Mouse (Mus musculus) midbrain, embryonic 14.5 days (tissue): ENCODE measurements around the gene Olfr432. TPM values are rescaled to one million over a fixed set of nuclear protein-coding genes. Genes with fewer than 3 reads are reported as not detected.

Experiments used
- ATAC-seq: fragments of 200-750 bp; cut with Nextera tagmentation; 2 replicates; pipeline ENCODE4 v1.8.0; 2017; ENCODE audit warnings: moderate number of reproducible peaks, moderate library complexity; ENCODE audit not compliant: low FRiP score, low TSS enrichment
- DNase-seq: peaks from one replicate; pipeline ENCODE4 v3.0.0-alpha.2; 2015
- H3K27ac ChIP-seq: fragments of 300-500 bp; sonication (generic); replicated peaks from 2 replicates; pipeline ENCODE4 v1.5.1; 2014; ENCODE audit warnings: mild to moderate bottlenecking, low read depth, low read length, moderate library complexity
- H3K27me3 ChIP-seq: fragments of 300-500 bp; sonication (generic); 2 replicates; pipeline ENCODE4 v1.6.1; 2014; ENCODE audit warnings: low read length, control low read depth, mixed read lengths; ENCODE audit not compliant: control insufficient read depth, insufficient read depth
- H3K36me3 ChIP-seq: fragments of 300-500 bp; sonication (generic); 2 replicates; pipeline ENCODE4 v1.6.1; 2014; ENCODE audit warnings: low read length, control low read depth; ENCODE audit not compliant: control insufficient read depth, insufficient read depth
- H3K4me1 ChIP-seq: fragments of 300-500 bp; sonication (generic); 2 replicates; pipeline ENCODE4 v1.6.1; 2014; ENCODE audit warnings: mild to moderate bottlenecking, antibody characterized with exemption, low read length, control low read depth; ENCODE audit not compliant: control insufficient read depth, insufficient read depth
- H3K4me2 ChIP-seq: fragments of 300-500 bp; sonication (generic); 2 replicates; pipeline ENCODE4 v1.6.1; 2014; ENCODE audit warnings: mild to moderate bottlenecking, low read length, moderate library complexity
- H3K4me3 ChIP-seq: fragments of 300-500 bp; sonication (generic); replicated peaks from 2 replicates; pipeline ENCODE4 v1.5.1; 2014; ENCODE audit warnings: low read depth, low read length
- H3K9ac ChIP-seq: fragments of 300-500 bp; sonication (generic); replicated peaks from 2 replicates; pipeline ENCODE4 v1.6.1; 2014; ENCODE audit warnings: mild to moderate bottlenecking, low read length, moderate library complexity
- H3K9me3 ChIP-seq: fragments of 300-500 bp; sonication (generic); 2 replicates; pipeline ENCODE4 v1.6.1; 2016; ENCODE audit warnings: low read length, control low read depth, mixed read lengths; ENCODE audit not compliant: control insufficient read depth
- WGBS: fragments of 180-500 bp; shearing (Covaris S2); extraction: QIAGEN DNeasy Blood & Tissue Kit; methylation state at CpG from one replicate; pipeline ENCODE4 v1.1.7; 2014; 5-methylcytosine and 5-hydroxymethylcytosine counted together
- polyA plus RNA-seq: library from polyadenylated mRNA; unstranded; fragments of >200 nt; fragmentation: Nextera tagmentation; extraction: Ambion mirVana; gene quantifications from 2 replicates; pipeline ENCODE4 v1.2.1, GENCODE M21; 2014

Olfr432 gene
- polyA plus RNA-seq, 1 experiment from 2014 or later: not detected

DNA sequence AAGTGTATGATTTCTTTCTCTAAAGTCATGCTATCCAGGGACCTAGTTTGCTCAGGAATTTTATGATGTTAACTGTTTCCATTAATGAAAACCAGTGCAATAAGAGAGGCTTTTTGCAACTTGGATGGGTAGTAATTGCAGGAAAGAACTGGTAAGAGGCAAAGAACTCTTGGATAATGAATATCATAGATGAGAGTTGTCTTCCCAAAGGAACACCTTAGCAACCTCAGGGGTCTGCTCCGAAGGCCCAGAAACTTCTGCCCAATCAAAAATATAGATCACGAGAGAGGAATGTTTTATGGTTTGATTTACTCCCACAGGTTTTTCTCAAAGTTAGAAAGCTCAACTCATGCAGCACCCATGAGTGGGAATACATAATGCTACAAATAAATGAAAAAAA is 35.0 kb downstream of the Olfr432 start, which contains the start of gene Olfr429:
Gene Olfr429 (plus strand): TSS at position 301 of the 400 bp plus-strand sequence.
- no peak for ATAC-seq
- no peaks in the 10 kb centered on the region for H3K4me1 ChIP-seq
- DNase-seq: no peak
- no peak within 1 kb of the TSS for H3K9ac ChIP-seq
- H3K4me3 ChIP-seq: no peak within 1 kb of the TSS
- H3K4me2 ChIP-seq: no peak within 1 kb of the TSS
- H3K36me3 ChIP-seq: no peaks in the 10 kb centered on the region
- H3K27ac ChIP-seq: no peak within 1 kb of the TSS
- no peaks in the 10 kb centered on the region for H3K9me3 ChIP-seq
- 91% methylated on average over 2 of the region's 2 CpGs for WGBS
- H3K27me3 ChIP-seq: no peaks in the 10 kb centered on the region

GRCm38 (mm10) chr1:174096591-174096990 is 47.6 kb downstream of the Olfr432 start, which contains the start of gene Olfr427:
Gene Olfr427 (plus strand): TSS chr1:174096891.
- no peaks in the 10 kb centered on the region for H3K36me3 ChIP-seq
- ATAC-seq (no peak), DNase-seq (no peak)
- H3K27me3 ChIP-seq: no peaks in the 10 kb centered on the region
- no peak within 1 kb of the TSS for H3K4me2 ChIP-seq
- H3K9me3 ChIP-seq: no peaks in the 10 kb centered on the region
- H3K27ac ChIP-seq: no peak within 1 kb of the TSS
- H3K4me3 ChIP-seq: no peak within 1 kb of the TSS
- no peaks in the 10 kb centered on the region for H3K4me1 ChIP-seq
- WGBS: 89% methylated on average over 1 of the region's 1 CpGs
- no peak within 1 kb of the TSS for H3K9ac ChIP-seq

DNA sequence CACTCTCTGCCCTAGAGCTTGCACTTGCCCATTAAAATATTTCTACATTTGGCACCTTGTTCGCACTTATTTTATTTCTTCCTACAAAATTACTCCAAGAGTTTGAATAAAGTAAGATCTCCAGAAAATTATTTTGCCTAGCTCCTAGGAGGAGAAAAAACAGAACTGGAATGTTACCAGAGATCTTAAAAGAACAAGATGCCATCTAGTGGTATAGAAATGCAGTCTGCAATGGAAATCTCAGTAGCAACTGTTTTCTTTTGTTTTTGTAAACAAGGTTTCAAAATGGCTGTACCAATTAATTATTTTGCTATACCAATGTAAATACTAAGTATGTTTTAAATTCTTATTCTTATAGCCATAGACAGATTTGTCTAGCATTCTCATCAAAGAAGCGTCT is 54.7 kb downstream of the Olfr432 start:
- peak; percentile 61 for DNase-seq
- Histone ChIP-seq H3K27me3 (no peaks in the 10 kb centered on the region), H3K9ac (no peak overlapping the region), H3K4me1 (no peaks in the 10 kb centered on the region), H3K36me3 (no peaks in the 10 kb centered on the region), H3K9me3 (no peaks in the 10 kb centered on the region), H3K27ac (no peak overlapping the region), H3K4me2 (no peak overlapping the region), H3K4me3 (no peak overlapping the region)
- no peak for ATAC-seq
- whole genome bisulfite sequencing: 63% methylated on average over 2 of the region's 2 CpGs

Other genes with a start within 250 kb of the Olfr432 start
- gene Ifi211, start 136.2 kb upstream of the Olfr432 start, polyA plus RNA-seq: 2.8 TPM in 1 of 2 replicates, not detected in the other
- gene Mndal, start 106.7 kb upstream of the Olfr432 start, polyA plus RNA-seq: 0.50 and 1.5 TPM in 2 replicates
- gene Ifi203, start 106.5 kb upstream of the Olfr432 start, polyA plus RNA-seq: 2.3 TPM in 1 of 2 replicates, not detected in the other
- not detected in 2 replicates for gene Ifi202b, start 66.5 kb upstream of the Olfr432 start, polyA plus RNA-seq
- gene Ifi205, start 17.4 kb upstream of the Olfr432 start, polyA plus RNA-seq: 1.3 TPM in 1 of 2 replicates, not detected in the other
- not detected in 2 replicates for gene Olfr433, start 8.5 kb upstream of the Olfr432 start, polyA plus RNA-seq
- not detected in 2 replicates for gene Olfr430, start 17.4 kb downstream of the Olfr432 start, polyA plus RNA-seq
- gene Olfr429, start 35.1 kb downstream of the Olfr432 start, polyA plus RNA-seq: not detected in 2 replicates
- not detected in 2 replicates for gene Olfr427, start 47.7 kb downstream of the Olfr432 start, polyA plus RNA-seq
- not detected in 2 replicates for gene Olfr231, start 72.0 kb downstream of the Olfr432 start, polyA plus RNA-seq
- gene Olfr424, start 82.3 kb downstream of the Olfr432 start, polyA plus RNA-seq: not detected in 2 replicates
- not detected in 2 replicates for gene Olfr420, start 106.4 kb downstream of the Olfr432 start, polyA plus RNA-seq
- gene Spta1, start 123.6 kb downstream of the Olfr432 start, polyA plus RNA-seq: 0.04 and 0.16 TPM in 2 replicates
- gene Olfr419, start 202.9 kb downstream of the Olfr432 start, polyA plus RNA-seq: not detected in 2 replicates